Mouse (Mus musculus) heart, postnatal 0 days (tissue): ENCODE measurements at regions not wholly inside any gene's neighbourhood (a gene's known extent, or its start where the extent isn't known, plus 50 kb on each side); places are given as distances from the start of the nearest gene placed in this dataset.

Experiments used
- ATAC-seq: fragments of 200-750 bp; cut with Nextera tagmentation; 2 replicates; pipeline ENCODE4 v1.8.0; 2017; ENCODE audit warnings: low read depth, moderate number of reproducible peaks, moderate library complexity; ENCODE audit not compliant: insufficient read depth
- DNase-seq: peaks from one replicate; pipeline ENCODE4 v3.0.0-alpha.2; 2016; ENCODE audit warnings: low spot score
- H3K27ac ChIP-seq: fragments of 300-500 bp; sonication (generic); 2 replicates; pipeline ENCODE4 v1.5.1; 2014; ENCODE audit warnings: low read depth, mild to moderate bottlenecking
- H3K27me3 ChIP-seq: fragments of 300-500 bp; sonication (generic); 2 replicates; pipeline ENCODE4 v1.6.1; 2014; ENCODE audit warnings: low read length, mixed read lengths; ENCODE audit not compliant: control insufficient read depth, insufficient read depth
- H3K36me3 ChIP-seq: fragments of 300-500 bp; sonication (generic); replicated peaks from 2 replicates; pipeline ENCODE4 v1.6.1; 2014; ENCODE audit warnings: low read length, mixed read lengths; ENCODE audit not compliant: control insufficient read depth, insufficient read depth
- H3K4me1 ChIP-seq: fragments of 300-500 bp; sonication (generic); 2 replicates; pipeline ENCODE4 v1.6.1; 2014; ENCODE audit warnings: antibody characterized with exemption; ENCODE audit not compliant: control insufficient read depth, insufficient read depth
- H3K4me2 ChIP-seq: fragments of 300-500 bp; sonication (generic); 2 replicates; pipeline ENCODE4 v1.6.1; 2014; ENCODE audit warnings: low read depth, mild to moderate bottlenecking, low read length, moderate library complexity
- H3K4me3 ChIP-seq: fragments of 300-500 bp; sonication (generic); 2 replicates; pipeline ENCODE4 v1.5.1; 2014; ENCODE audit warnings: low read depth, low read length
- H3K9ac ChIP-seq: fragments of 300-500 bp; sonication (generic); replicated peaks from 2 replicates; pipeline ENCODE4 v1.6.1; 2014; ENCODE audit warnings: low read depth, low read length, mixed read lengths
- H3K9me3 ChIP-seq: fragments of 300-500 bp; sonication (generic); replicated peaks from 2 replicates; pipeline ENCODE4 v1.6.1; 2016; ENCODE audit warnings: low read length; ENCODE audit not compliant: control insufficient read depth
- CTCF ChIP-seq: IDR thresholded peaks from 2 replicates; pipeline ENCODE4 v1.5.1; 2016; ENCODE audit warnings: antibody characterized with exemption, control low read depth, low read depth
- EP300 ChIP-seq: IDR thresholded peaks from 2 replicates; pipeline ENCODE4 v1.6.1; 2016; ENCODE audit warnings: antibody characterized with exemption, low read depth
- WGBS: fragments of 180-500 bp; shearing (Covaris S2); extraction: QIAGEN DNeasy Blood & Tissue Kit; methylation state at CpG from one replicate; pipeline ENCODE4 v1.1.7; 2014; 5-methylcytosine and 5-hydroxymethylcytosine counted together

- H3K27ac ChIP-seq = no peak overlapping the region
- ATAC-seq (no peak), DNase-seq (no peak)
- TF ChIP-seq EP300 = no peak
- no peak for TF ChIP-seq CTCF
- H3K36me3 ChIP-seq = no peaks in the 10 kb centered on the region
- H3K27me3 ChIP-seq = no peaks in the 10 kb centered on the region
- no peak overlapping the region for H3K4me2 ChIP-seq
- 69% methylated on average over 1 of the region's 1 CpGs for WGBS
- no peak overlapping the region for H3K4me3 ChIP-seq
- H3K4me1 ChIP-seq = no peaks in the 10 kb centered on the region
- no peak overlapping the region for H3K9ac ChIP-seq
- no peaks in the 10 kb centered on the region for H3K9me3 ChIP-seq
These were observed 286.9 kb upstream of the Mctp2 start for GRCm38 (mm10) chr7:72593259-72593658.

DNA sequence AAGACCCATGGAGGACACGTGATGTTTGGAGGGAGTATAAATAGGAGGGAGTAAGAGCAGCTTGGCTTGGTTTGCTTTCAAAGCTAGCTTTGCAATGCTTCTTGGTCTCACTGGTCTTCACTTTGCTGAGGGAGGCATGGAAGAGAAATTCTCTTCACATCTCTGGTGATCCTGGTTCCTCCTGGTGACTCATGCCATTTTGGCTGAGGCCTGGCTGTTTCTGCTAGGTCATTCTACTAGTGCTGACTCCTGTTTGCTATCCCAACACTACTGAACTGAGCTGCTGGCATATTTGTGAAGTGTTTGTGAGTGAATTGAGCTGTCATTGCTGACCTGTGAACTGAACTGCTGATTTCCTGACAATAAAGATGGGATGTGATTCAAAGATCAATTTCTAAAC, 288.3 kb upstream of the Mctp2 start:
- Histone ChIP-seq H3K4me1 (no peaks in the 10 kb centered on the region), H3K27ac (no peak overlapping the region), H3K27me3 (no peaks in the 10 kb centered on the region), H3K4me3 (no peak overlapping the region), H3K9ac (no peak overlapping the region), H3K36me3 (no peaks in the 10 kb centered on the region), H3K4me2 (no peak overlapping the region), H3K9me3 (no peaks in the 10 kb centered on the region)
- 86% methylated on average over 1 of the region's 1 CpGs for WGBS
- DNase-seq = no peak
- TF ChIP-seq EP300 (no peak), CTCF (no peak)
- no peak for ATAC-seq

- H3K27me3 ChIP-seq = no peaks in the 10 kb centered on the region
- no peak for TF ChIP-seq CTCF
- TF ChIP-seq EP300 = no peak
These were observed 290.6 kb upstream of the Mctp2 start for GRCm38 (mm10) chr7:72596985-72597384.

GRCm38 (mm10) chr7:72601933-72602332, 295.5 kb upstream of the Mctp2 start:
- DNase-seq = no peak
- WGBS = 74% methylated on average over 8 of the region's 8 CpGs
- ATAC-seq = no peak
- H3K4me1 ChIP-seq = no peaks in the 10 kb centered on the region
- no peak overlapping the region for H3K4me2 ChIP-seq
- no peak overlapping the region for H3K4me3 ChIP-seq
- no peaks in the 10 kb centered on the region for H3K27me3 ChIP-seq
- H3K9me3 ChIP-seq = no peaks in the 10 kb centered on the region
- no peaks in the 10 kb centered on the region for H3K36me3 ChIP-seq
- TF ChIP-seq CTCF (no peak), EP300 (no peak)
- no peak overlapping the region for H3K27ac ChIP-seq
- no peak overlapping the region for H3K9ac ChIP-seq

More at GRCm38 (mm10) chr7:72596985-72597384, 290.6 kb upstream of the Mctp2 start:
- DNase-seq (no peak), ATAC-seq (no peak)
- Histone ChIP-seq H3K27ac (no peak overlapping the region), H3K4me1 (no peaks in the 10 kb centered on the region), H3K36me3 (no peaks in the 10 kb centered on the region), H3K9me3 (no peaks in the 10 kb centered on the region), H3K4me3 (no peak overlapping the region), H3K4me2 (no peak overlapping the region), H3K9ac (no peak overlapping the region)

DNA sequence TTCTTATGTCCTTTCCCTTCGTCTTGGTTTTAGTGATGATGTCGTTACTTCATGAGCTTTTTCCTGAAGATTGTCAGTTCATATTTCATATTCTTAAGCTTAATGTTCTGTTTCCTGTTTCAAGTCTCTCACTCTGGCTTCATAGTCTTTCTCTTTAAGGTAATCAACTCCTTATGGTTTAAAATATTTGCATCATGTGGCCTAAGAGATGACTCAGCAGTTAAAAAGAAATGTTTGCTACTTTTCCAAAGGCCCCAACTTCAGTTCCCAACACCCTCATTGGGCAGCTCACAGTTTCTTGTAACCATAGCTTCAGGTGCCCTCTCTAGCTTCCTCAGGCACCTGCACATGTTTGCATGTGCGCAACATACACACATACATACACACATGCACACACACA, 303.4 kb upstream of the Mctp2 start:
- DNase-seq (no peak), ATAC-seq (no peak)
- TF ChIP-seq EP300 (no peak), CTCF (no peak)
- Histone ChIP-seq H3K4me1 (no peaks in the 10 kb centered on the region), H3K36me3 (no peaks in the 10 kb centered on the region), H3K4me3 (no peak overlapping the region), H3K27me3 (no peaks in the 10 kb centered on the region), H3K4me2 (no peak overlapping the region), H3K27ac (no peak overlapping the region), H3K9ac (no peak overlapping the region), H3K9me3 (no peaks in the 10 kb centered on the region)
- WGBS = 77% methylated on average over 3 of the region's 3 CpGs

DNA sequence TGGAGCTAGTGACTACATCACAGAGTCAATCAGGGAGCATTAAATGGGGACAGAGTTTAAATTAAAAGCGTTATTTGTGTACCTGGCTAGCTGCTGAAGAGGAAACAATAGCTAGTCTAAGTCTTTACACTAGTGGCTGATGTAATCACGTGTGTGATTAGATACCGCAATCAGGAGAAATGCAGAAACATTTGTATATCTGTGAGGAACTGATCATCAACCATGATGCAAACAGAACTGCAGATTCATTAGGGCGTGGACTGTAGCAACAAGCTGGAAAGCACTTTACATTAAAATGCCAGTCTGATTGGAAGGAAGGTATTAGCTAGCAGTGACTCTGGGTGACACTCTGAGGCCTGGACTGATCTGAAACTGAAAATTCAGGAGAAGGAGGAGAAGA, 308.8 kb upstream of the Mctp2 start:
- DNase-seq (no peak), ATAC-seq (no peak)
- Histone ChIP-seq H3K27ac (no peak overlapping the region), H3K4me2 (no peak overlapping the region), H3K9ac (no peak overlapping the region), H3K9me3 (no peaks in the 10 kb centered on the region), H3K36me3 (no peaks in the 10 kb centered on the region), H3K4me3 (no peak overlapping the region), H3K27me3 (no peaks in the 10 kb centered on the region), H3K4me1 (no peaks in the 10 kb centered on the region)
- WGBS = 68% methylated on average over 4 of the region's 4 CpGs
- TF ChIP-seq CTCF (no peak), EP300 (no peak)
